Mouse (Mus musculus) MN1 (cell line): ENCODE measurements around the gene Fndc8.
"Not testable (repeated sequence)": the region's sequence is repeated elsewhere in the genome, so short reads cannot be mapped to it uniquely, and the experiment has no call there.

Experiments used
- DNase-seq: peaks from one replicate; pipeline ENCODE4 v3.0.0-alpha.2; 2016; ENCODE audit warnings: low spot score

Fndc8 gene

DNA sequence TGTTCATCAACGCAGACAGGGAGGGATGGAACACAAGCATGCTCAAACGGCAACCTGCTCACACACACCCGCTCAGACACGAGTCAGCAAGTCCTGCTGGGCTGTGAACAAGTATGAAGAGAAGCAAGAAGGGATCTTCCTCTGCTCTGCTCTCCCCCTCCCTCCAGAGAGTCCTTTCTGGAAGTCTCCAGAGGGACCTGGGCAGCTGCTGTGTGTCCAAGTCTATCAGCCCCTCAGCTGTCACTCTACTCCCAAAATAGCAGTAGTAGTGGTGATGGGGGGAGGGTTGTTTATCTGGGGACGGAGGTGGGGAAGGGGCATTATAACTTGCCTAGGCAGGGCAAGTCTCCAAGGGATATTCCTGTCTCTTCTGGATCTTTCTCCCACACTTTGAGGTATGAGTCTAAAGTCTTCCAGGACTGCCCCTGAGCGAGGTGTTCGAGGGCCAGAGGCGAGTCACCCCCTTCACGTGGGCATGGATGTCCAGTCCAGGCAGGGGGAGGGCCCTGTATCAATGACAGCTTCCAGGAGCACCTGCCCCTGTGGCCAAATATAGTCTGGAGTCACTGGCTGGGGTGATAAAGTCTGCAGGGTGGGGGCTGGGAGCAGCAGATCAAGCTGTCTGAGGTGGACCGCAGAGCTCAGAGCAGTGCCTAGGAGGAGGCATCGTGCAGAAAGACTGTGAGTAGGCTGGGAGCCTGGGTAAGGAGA lies 18.9 kb downstream of the Fndc8 start:
- no peak for DNase-seq

DNA sequence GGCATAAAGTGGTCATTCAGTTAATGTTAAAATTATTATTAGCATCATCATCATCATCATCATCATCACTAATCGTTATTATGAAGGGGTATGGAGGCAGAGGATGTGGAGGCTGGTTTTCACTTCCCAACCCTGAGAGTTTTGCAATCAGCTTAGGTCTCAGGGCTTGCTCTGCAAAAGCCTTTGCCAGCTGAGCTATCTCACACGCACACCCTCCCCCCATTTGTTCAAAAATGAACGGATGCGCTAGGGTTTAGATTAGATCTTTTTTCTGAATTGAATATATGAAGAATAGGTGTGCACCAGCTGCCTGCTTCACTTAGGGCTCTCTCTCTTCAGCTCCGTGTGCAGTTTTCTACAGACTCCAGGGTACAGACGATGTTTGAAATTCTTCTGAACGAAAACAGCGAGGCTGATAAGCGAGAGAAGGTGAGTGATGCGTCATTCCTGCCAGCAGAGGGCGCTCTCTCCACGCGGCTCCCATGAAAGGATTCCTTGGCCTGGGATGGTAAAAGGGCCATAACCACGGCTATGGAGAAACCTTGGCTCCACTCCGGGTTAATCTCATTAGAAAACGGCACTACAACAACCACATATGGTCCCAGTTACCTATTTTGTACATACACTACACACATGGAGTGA lies 22.9 kb downstream of the Fndc8 start:
- peak; percentile 53 for DNase-seq

DNA sequence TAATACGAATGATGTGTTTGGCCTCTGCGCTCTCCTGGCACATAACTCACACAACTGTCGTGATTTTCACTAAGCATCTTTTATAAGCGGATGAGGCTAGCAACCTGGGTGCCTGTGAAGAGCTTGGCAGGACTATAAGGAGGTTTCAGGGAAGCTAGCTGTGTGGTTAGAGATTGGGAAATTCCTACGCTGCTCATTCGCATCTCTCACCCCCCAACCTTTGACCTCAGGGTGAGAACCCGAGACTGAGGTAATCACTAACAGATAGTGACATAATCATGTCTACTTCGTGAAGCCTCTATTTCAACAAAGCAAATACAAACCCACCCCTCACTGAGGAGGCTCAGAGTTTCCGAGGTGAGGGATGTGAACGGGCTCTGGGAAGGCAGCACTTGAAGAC lies 28.8 kb downstream of the Fndc8 start:
- no peak for DNase-seq

DNA sequence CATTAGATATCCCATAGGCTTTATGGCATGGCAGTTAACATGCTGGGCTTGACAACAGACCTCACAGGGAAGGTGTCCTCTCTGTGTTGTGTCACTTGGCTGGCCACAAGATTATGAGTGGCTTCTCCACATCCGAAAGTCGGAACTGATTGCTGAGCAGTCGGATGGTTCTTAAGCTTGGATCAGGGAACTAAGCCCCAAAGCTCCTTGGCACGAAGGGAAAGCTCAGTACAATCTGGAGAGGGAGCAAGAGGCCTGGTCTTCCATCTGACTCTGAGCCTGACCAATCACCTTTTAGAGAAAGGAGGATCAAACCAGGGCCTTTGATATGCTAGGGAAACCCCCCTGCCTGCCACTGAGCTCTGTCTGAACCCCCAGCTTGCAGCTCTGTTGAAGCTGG lies 29.8 kb downstream of the Fndc8 start:
- DNase-seq = no peak

DNA sequence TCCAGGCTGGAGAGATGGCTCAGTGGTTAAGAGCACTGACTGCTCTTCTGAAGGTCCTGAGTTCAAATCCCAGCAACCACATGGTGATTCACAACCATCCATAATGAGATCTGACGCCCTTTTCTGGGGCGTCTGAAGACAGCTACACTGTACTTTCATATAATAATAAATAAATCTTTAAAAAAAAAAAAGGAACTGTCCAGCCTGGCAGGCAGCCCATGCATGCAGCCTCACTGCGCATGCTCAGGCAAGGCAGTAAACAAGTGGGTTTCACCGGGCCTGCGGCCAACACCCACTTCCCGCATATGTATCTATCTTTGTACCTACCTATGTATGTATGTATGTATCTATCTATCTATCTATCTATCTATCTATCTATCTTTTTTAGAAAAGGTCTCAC lies 32.0 kb downstream of the Fndc8 start:
- not testable (repeated sequence) for DNase-seq

DNA sequence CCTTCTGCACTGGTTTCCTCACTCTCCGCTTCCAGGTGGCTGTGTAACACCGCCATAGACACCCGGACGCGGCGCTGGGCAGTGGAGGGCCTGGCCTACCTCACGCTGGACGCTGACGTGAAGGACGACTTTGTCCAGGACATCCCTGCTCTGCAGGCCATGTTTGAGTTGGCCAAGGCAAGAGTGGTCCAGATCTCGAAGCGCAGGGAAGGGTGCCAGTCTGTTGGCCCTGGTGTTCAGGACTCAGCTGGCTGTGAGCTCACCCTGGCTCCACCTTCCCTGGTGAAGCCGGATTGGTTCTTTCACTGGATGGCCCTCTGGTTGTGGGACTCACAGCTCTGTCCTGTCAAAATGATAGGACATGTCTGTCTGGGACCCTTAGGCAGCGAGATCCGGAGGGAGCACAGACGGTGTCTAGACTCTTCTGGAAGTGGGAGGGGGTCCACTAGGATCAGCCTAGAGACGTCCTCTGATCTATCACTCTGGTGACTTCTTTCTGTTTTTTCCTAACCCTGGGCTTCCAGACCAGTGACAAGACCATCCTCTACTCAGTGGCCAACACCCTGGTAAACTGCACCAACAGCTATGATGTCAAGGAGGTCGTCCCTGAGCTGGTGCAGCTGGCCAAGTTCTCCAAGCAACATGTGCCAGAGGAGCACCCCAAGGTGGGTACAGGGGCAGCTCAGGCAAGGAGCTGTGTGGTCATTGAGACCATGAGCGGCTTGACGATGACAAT lies 37.1 kb downstream of the Fndc8 start:
- DNase-seq = no peak

DNA sequence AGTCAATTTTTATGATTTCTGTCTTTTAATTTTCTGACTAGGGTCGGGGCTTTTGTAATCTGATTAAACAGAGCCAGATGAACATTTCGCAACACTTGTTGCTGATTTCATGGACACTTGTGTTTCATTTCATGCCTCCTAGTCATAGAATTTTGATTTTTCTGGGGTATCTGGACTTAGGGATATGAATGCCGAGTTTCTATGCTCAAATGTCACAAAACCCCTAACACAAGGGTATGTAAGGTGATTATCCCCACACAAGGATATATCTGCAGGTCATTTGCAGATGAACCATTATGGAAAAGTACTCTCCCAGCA lies 37.7 kb downstream of the Fndc8 start:
- no peak for DNase-seq

DNA sequence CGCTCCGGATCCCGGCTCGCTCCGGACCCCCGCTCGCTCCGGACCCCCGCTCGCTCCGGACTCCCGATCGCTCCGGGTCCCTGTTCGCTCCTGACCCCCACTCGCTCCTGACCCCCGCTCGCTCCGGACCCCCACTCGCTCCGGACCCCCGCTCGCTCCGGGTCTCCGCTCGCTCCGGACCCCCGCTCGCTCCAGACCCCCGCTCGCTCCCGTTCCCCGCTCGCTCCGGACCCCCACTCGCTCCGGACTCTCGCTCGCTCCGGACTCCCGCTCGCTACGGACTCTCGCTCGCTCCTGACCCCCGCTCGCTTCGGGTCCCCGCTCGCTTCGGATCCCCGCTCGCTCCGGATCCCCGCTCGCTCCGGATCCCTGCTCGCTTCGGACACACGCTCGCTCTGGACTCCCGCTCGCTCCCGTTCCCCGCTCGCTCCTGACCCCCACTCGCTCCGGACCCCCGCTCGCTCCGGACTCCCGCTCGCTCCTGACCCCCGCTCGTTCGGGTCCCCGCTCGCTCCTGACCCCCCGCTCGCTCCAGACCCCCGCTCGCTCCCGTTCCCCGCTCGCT lies 38.5 kb downstream of the Fndc8 start:
- DNase-seq = not testable (repeated sequence)

DNA sequence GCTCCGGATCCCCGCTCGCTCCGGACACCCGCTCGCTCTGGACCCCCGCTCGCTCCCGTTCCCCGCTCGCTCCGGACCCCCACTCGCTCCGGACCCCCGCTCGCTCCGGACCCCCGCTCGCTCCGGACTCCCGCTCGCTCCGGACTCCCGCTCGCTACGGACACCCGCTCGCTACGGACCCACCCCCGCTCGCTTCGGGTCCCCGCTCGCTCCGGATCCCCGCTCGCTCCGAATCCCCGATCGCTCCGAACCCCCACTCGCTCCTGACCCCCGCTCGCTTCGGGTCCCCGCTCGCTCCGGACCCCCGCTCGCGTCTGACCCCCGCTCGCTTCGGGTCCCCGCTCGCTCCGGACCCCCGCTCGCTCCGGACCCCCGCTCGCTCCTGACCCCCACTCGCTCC lies 39.2 kb downstream of the Fndc8 start:
- not testable (repeated sequence) for DNase-seq

DNA sequence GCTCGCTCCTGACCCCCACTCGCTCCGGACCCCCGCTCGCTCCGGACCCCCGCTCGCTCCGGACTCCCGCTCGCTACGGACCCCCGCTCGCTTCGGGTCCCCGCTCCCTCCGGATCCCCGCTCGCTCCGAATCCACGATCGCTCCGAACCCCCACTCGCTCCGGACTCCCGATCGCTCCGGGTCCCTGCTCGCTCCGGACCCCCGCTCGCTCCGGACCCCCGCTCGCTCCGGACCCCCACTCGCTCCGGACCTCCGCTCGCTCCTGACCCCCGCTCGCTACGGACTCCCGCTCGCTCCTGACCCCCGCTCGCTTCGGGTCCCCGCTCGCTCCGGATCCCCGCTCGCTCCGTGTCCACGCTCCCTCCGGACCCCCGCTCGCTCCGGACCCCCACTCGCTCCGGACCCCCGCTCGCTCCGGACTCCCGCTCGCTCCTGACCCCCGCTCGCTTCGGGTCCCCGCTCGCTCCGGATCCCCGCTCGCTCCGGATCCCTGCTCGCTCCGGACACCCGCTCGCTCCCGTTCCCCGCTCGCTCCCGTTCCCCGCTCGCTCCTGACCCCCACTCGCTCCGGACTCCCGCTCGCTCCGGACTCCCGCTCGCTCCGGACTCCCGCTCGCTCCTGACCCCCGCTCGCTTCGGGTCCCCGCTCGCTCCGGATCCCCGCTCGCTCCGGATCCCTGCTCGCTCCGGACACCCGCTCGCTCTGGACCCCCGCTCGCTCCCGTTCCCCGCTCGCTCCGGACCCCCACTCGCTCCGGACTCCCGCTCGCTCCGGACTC lies 39.9 kb downstream of the Fndc8 start:
- not testable (repeated sequence) for DNase-seq

DNA sequence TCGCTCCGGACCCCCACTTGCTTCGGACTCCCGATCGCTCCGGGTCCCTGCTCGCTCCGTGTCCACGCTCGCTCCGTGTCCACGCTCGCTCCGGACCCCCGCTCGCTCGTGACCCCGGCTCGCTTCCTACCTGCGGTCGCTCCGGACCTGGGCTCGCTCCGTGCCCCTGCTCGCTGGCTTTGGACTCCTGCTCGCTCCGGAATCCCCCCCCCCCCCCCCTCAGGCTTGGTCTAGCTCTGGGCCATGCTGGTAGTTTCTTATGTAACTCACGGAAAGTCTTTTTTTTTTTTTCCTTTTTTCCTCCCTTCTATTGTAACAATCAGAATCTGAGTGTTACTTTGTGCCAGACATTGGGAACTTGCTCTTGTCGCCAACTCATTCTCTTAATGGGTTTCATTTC lies 41.3 kb downstream of the Fndc8 start:
- no peak for DNase-seq

DNA sequence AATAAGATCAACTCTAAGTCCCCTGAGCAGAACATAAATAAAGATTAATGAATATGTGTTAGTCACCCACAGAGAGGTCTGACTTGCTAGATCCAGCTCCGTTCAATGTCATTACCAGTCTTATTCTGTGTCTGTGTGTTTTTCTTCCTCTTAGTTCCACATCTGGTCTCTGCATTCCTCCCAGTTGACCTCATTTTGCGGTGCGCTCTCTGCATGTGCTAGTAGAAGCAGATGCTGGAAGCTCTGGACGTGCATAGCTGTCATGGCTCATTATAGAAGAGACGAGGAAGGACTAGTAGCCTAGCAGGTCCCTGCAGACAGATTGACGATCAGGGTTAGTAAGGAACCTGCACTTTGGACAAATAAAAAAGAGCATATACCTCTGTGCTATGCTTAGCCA lies 51.4 kb downstream of the Fndc8 start:
- no peak for DNase-seq

DNA sequence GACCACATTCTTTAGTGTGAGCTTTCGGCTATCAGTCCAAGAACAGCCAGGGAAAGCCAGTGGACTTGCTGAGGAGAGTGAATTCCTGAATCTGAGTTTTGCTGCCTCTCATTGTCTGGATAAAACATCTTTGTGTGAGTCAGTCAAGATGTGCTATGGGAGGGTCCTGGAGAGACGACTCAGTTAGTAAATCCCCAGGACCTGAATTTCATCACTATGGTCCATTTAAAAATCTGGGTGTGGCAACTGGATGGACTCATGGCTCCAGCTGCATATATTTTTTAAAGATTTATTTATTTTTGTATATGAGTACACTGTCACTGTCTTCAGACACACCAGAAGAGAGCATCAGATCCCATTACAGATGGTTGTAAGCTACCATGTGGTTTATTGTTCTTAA lies 53.7 kb downstream of the Fndc8 start:
- DNase-seq = no peak

DNA sequence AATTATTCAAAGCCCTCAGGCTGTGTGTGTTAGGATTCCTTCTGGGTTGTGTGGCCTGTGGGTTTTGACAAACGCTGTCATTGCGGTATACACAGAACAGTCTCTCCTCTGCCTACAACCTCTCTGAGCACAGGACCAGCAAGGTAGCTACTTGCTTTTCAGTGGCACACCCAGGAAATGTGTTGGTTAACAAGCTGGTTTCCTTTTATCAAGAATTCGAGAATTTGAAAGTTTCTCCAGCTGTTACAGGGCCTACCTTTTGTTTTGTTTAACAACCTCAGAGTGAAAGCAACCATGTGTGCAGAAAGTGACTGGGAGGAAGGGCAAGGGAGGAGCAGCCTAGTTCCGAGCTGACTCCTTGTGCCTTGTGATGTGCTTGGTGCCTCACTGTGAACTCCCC lies 55.5 kb downstream of the Fndc8 start:
- DNase-seq = no peak

DNA sequence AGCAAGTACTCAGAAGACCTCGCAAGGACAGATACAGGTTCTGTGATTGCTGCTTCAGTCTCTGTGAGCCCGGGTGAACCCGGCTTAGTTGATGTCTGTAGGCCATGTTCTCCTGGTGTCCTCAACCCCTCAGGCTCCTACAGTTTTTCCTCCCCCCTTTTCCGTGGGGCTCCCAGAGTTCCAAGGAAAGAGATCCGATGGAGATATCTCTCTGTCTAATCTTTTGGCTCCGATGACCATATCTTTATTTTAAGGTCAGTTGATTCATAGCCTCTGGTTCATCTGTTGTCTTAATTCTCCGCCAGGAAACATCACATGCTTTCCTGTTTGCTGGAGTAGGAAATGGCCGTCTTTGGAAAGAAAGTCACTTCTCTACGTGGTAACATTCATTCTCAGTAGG lies 57.1 kb downstream of the Fndc8 start:
- DNase-seq = no peak
